Mouse (Mus musculus): Measurements from ENCODE around the gene Twf2.

Gene Twf2

GRCm38 (mm10) chr9:106236156-106236817, 33.4 kb downstream of the Twf2 start:
- DNase-seq (ENCODE audit: extremely low spot score, low read depth, low spot score): no peak

GRCm38 (mm10) chr9:106236818-106237211, 33.9 kb downstream of the Twf2 start:
- DNase-seq (ENCODE audit: extremely low spot score, low read depth, low spot score): no peak

- no peak for DNase-seq (ENCODE audit: extremely low spot score, low read depth, low spot score)
Measured at GRCm38 (mm10) chr9:106237401-106237800, 34.5 kb downstream of the Twf2 start.

GRCm38 (mm10) chr9:106237878-106238277, 35.0 kb downstream of the Twf2 start:
- no peak for DNase-seq (ENCODE audit: extremely low spot score, low read depth, low spot score)

GRCm38 (mm10) chr9:106241541-106242164, 38.7 kb downstream of the Twf2 start:
- DNase-seq (ENCODE audit: extremely low spot score, low read depth, low spot score): no peak

GRCm38 (mm10) chr9:106242813-106243488, 40.0 kb downstream of the Twf2 start:
- no peak for DNase-seq (ENCODE audit: extremely low spot score, low read depth, low spot score)

- DNase-seq (ENCODE audit: extremely low spot score, low read depth, low spot score): no peak
Measured at GRCm38 (mm10) chr9:106249550-106249949, 46.6 kb downstream of the Twf2 start.

GRCm38 (mm10) chr9:106250245-106250644, 47.3 kb downstream of the Twf2 start:
- DNase-seq (ENCODE audit: extremely low spot score, low read depth, low spot score): no peak

GRCm38 (mm10) chr9:106251066-106251465, 48.2 kb downstream of the Twf2 start:
- no peak for DNase-seq (ENCODE audit: extremely low spot score, low read depth, low spot score)

- DNase-seq (ENCODE audit: extremely low spot score, low read depth, low spot score): no peak
Measured at GRCm38 (mm10) chr9:106254001-106254400, 51.1 kb downstream of the Twf2 start.

GRCm38 (mm10) chr9:106258412-106258811, 55.5 kb downstream of the Twf2 start:
- DNase-seq (ENCODE audit: extremely low spot score, low read depth, low spot score): no peak

GRCm38 (mm10) chr9:106258990-106259389, 56.1 kb downstream of the Twf2 start:
- DNase-seq (ENCODE audit: extremely low spot score, low read depth, low spot score): no peak

- no peak for DNase-seq (ENCODE audit: extremely low spot score, low read depth, low spot score)
Measured at GRCm38 (mm10) chr9:106261058-106261457, 58.1 kb downstream of the Twf2 start.

- DNase-seq (ENCODE audit: extremely low spot score, low read depth, low spot score): no peak
Measured at GRCm38 (mm10) chr9:106261491-106261890, 58.6 kb downstream of the Twf2 start.

GRCm38 (mm10) chr9:106262075-106262474, 59.2 kb downstream of the Twf2 start:
- DNase-seq (ENCODE audit: extremely low spot score, low read depth, low spot score): no peak

GRCm38 (mm10) chr9:106263381-106263924, 60.5 kb downstream of the Twf2 start:
- no peak for DNase-seq (ENCODE audit: extremely low spot score, low read depth, low spot score)
